Comparison of ENCODE assay signal across 7 mouse cellular contexts in genomic region chr6:127108368-127109060, GRCm38 (mm10). TPM values are rescaled to one million over a fixed set of nuclear protein-coding genes. Genes with fewer than 3 reads are reported as not detected.
DNase-seq lines count a peak whose midpoint lies in the region; ATAC-seq lines count a peak whose summit lies in the region.

No protein-coding gene starts in this region.

- 45% methylated on average over 20 of the region's 20 CpGs for WGBS in forebrain, embryonic 11.5 days
- WGBS in limb, embryonic 15.5 days, result 44% methylated on average over 20 of the region's 20 CpGs
- 24% methylated on average over 20 of the region's 20 CpGs for WGBS in stomach, embryonic 16.5 days

- H3K36me3 ChIP-seq in forebrain, embryonic 11.5 days (ENCODE audit: control insufficient read depth, insufficient read depth, low read length), result no peaks in the 10 kb centered on the region
- H3K36me3 ChIP-seq in limb, embryonic 15.5 days, result no peaks in the 10 kb centered on the region
- H3K36me3 ChIP-seq in stomach, embryonic 16.5 days (ENCODE audit: control insufficient read depth, insufficient read depth, low read length), result no peaks in the 10 kb centered on the region

- H3K9ac ChIP-seq in forebrain, embryonic 11.5 days (ENCODE audit: low read length), result peak overlapping the region; percentile 66
- peak overlapping the region; percentile 50 for H3K9ac ChIP-seq in limb, embryonic 15.5 days
- peak overlapping the region; percentile 73 for H3K9ac ChIP-seq in stomach, embryonic 16.5 days (ENCODE audit: low read length)

- H3K27ac ChIP-seq in forebrain, embryonic 11.5 days (ENCODE audit: low read depth, low read length), result no peak overlapping the region
- H3K27ac ChIP-seq in limb, embryonic 15.5 days, result no peak overlapping the region
- no peak overlapping the region for H3K27ac ChIP-seq in stomach, embryonic 16.5 days (ENCODE audit: low read length)

- no peak for ATAC-seq in forebrain, embryonic 11.5 days (replicated peaks; ENCODE audit: low FRiP score)
- ATAC-seq in limb, embryonic 15.5 days (ENCODE audit: insufficient number of reproducible peaks, low FRiP score, low TSS enrichment, low read depth), result no peak
- ATAC-seq in stomach, embryonic 16.5 days (ENCODE audit: insufficient read depth, low FRiP score), result no peak

- peak; percentile 53 for DNase-seq in retina, adult 2 months (ENCODE audit: low read depth, low spot score)
- DNase-seq in retina, embryonic 14.5 days (ENCODE audit: low spot score), result no peak
- no peak for DNase-seq in forebrain, embryonic 11.5 days (ENCODE audit: low spot score)
- DNase-seq in c-Kit-positive CD71-positive TER-119-positive erythroid progenitor cells, embryonic 14.5 days (ENCODE audit: low spot score), result no peak
- DNase-seq in cerebellum, postnatal 25 days, result no peak

- H3K4me2 ChIP-seq in forebrain, embryonic 11.5 days (ENCODE audit: low read depth, low read length, severe bottlenecking), result peak overlapping the region; percentile 89
- peak overlapping the region; percentile 83 for H3K4me2 ChIP-seq in limb, embryonic 15.5 days
- H3K4me2 ChIP-seq in stomach, embryonic 16.5 days (ENCODE audit: low read depth, low read length), result peak overlapping the region; percentile 89

- peaks cover 4% of the 10 kb centered on the region; the same call in 1 of the 2 replicates for H3K4me1 ChIP-seq in forebrain, embryonic 11.5 days (replicated peaks; ENCODE audit: control insufficient read depth, insufficient read depth, low read length)
- H3K4me1 ChIP-seq in limb, embryonic 15.5 days, result peaks cover 12% of the 10 kb centered on the region
- H3K4me1 ChIP-seq in stomach, embryonic 16.5 days (ENCODE audit: control insufficient read depth, insufficient read depth, low read length), result peaks cover 11% of the 10 kb centered on the region; the same call in 1 of the 2 replicates

- no peaks in the 10 kb centered on the region for H3K9me3 ChIP-seq in forebrain, embryonic 11.5 days (ENCODE audit: control insufficient read depth, low read length)
- H3K9me3 ChIP-seq in limb, embryonic 15.5 days, result no peaks in the 10 kb centered on the region
- H3K9me3 ChIP-seq in stomach, embryonic 16.5 days (replicated peaks; ENCODE audit: control insufficient read depth, low read length), result no peaks in the 10 kb centered on the region

- peak overlapping the region; percentile 61 for H3K4me3 ChIP-seq in forebrain, embryonic 11.5 days (ENCODE audit: low read depth, low read length)
- peak overlapping the region; percentile 63 for H3K4me3 ChIP-seq in limb, embryonic 15.5 days
- H3K4me3 ChIP-seq in stomach, embryonic 16.5 days (replicated peaks; ENCODE audit: low read length), result peak overlapping the region; percentile 66

- no peaks in the 10 kb centered on the region for H3K27me3 ChIP-seq in forebrain, embryonic 11.5 days (ENCODE audit: control insufficient read depth, insufficient read depth, low read length)
- no peaks in the 10 kb centered on the region for H3K27me3 ChIP-seq in limb, embryonic 15.5 days
- no peaks in the 10 kb centered on the region for H3K27me3 ChIP-seq in stomach, embryonic 16.5 days (ENCODE audit: control insufficient read depth, insufficient read depth, low read length)

RNA-seq across cellular contexts. Expression of gene Tigar, which starts 0.8 kb away (rescaled TPM):
- 5.3 and 6.8 TPM in 2 replicates for polyA plus RNA-seq in forebrain, embryonic 11.5 days (2014; fragmentation: Nextera tagmentation; extraction: Ambion mirVana)
- polyA plus RNA-seq in limb, embryonic 15.5 days (2015; fragmentation: Nextera tagmentation; extraction: Ambion mirVana), result 2.2 and 2.6 TPM in 2 replicates
- polyA plus RNA-seq in stomach, embryonic 16.5 days (2015; fragmentation: Nextera tagmentation; extraction: Ambion mirVana), result 4.6 and 5.0 TPM in 2 replicates

RNA-seq across cellular contexts. Expression of gene Fgf23, which starts 35.8 kb away (rescaled TPM):
- not detected in 2 replicates for polyA plus RNA-seq in forebrain, embryonic 11.5 days (2014; fragmentation: Nextera tagmentation; extraction: Ambion mirVana)
- polyA plus RNA-seq in limb, embryonic 15.5 days (2015; fragmentation: Nextera tagmentation; extraction: Ambion mirVana), result 0.12 TPM in 1 of 2 replicates, not detected in the other
- not detected in 2 replicates for polyA plus RNA-seq in stomach, embryonic 16.5 days (2015; fragmentation: Nextera tagmentation; extraction: Ambion mirVana)

RNA-seq across cellular contexts. Expression of gene Ccnd2, which starts 43.5 kb away (rescaled TPM):
- polyA plus RNA-seq in forebrain, embryonic 11.5 days (2014; fragmentation: Nextera tagmentation; extraction: Ambion mirVana), result 1,258 and 1,292 TPM in 2 replicates
- 1,131 and 1,164 TPM in 2 replicates for polyA plus RNA-seq in limb, embryonic 15.5 days (2015; fragmentation: Nextera tagmentation; extraction: Ambion mirVana)
- 932 and 1,032 TPM in 2 replicates for polyA plus RNA-seq in stomach, embryonic 16.5 days (2015; fragmentation: Nextera tagmentation; extraction: Ambion mirVana)
